Mouse (Mus musculus): ENCODE results near the gene Dgkg. TPM values are rescaled to one million over a fixed set of nuclear protein-coding genes. Genes with fewer than 3 reads are reported as not detected.

Dgkg gene
- polyA plus RNA-seq, 1 experiment from 2014 or later: 0.17 TPM

- WGBS (ENCODE audit: missing documents): 94% methylated on average over 5 of the region's 5 CpGs
- H3K36me3 ChIP-seq (ENCODE audit: inconsistent target): no peaks in the 10 kb centered on the region
- H3K4me3 ChIP-seq (ENCODE audit: inconsistent target): no peak overlapping the region
- no peak overlapping the region for H3K27ac ChIP-seq
- no peaks in the 10 kb centered on the region for H3K79me2 ChIP-seq (ENCODE audit: inconsistent target)
Measured at GRCm38 (mm10) chr16:22495259-22495658, 161.8 kb downstream of the Dgkg start.

GRCm38 (mm10) chr16:22494815-22495214 lies 162.2 kb downstream of the Dgkg start:
- Histone ChIP-seq H3K79me2 (ENCODE audit: inconsistent target) (no peaks in the 10 kb centered on the region), H3K4me3 (ENCODE audit: inconsistent target) (no peak overlapping the region), H3K27ac (no peak overlapping the region), H3K36me3 (ENCODE audit: inconsistent target) (no peaks in the 10 kb centered on the region)
- 87% methylated on average over 5 of the region's 5 CpGs for WGBS (ENCODE audit: missing documents)

- no peak overlapping the region for H3K27ac ChIP-seq
- no peaks in the 10 kb centered on the region for H3K79me2 ChIP-seq (ENCODE audit: inconsistent target)
- no peak overlapping the region for H3K4me3 ChIP-seq (ENCODE audit: inconsistent target)
- WGBS (ENCODE audit: missing documents): 95% methylated on average over 4 of the region's 4 CpGs
- H3K36me3 ChIP-seq (ENCODE audit: inconsistent target): no peaks in the 10 kb centered on the region
Measured at GRCm38 (mm10) chr16:22493396-22493795, 163.6 kb downstream of the Dgkg start.

- H3K4me3 ChIP-seq (ENCODE audit: inconsistent target): no peak overlapping the region
- no peaks in the 10 kb centered on the region for H3K79me2 ChIP-seq (ENCODE audit: inconsistent target)
- H3K36me3 ChIP-seq (ENCODE audit: inconsistent target): no peaks in the 10 kb centered on the region
- H3K27ac ChIP-seq: no peak overlapping the region
- WGBS (ENCODE audit: missing documents): 94% methylated on average over 9 of the region's 9 CpGs
Measured at GRCm38 (mm10) chr16:22491446-22492166, 165.4 kb downstream of the Dgkg start.

GRCm38 (mm10) chr16:22483900-22484299 lies 173.1 kb downstream of the Dgkg start:
- Histone ChIP-seq H3K36me3 (ENCODE audit: inconsistent target) (no peaks in the 10 kb centered on the region), H3K27ac (no peak overlapping the region), H3K79me2 (ENCODE audit: inconsistent target) (no peaks in the 10 kb centered on the region), H3K4me3 (ENCODE audit: inconsistent target) (no peak overlapping the region)
- WGBS (ENCODE audit: missing documents): 92% methylated on average over 1 of the region's 1 CpGs

GRCm38 (mm10) chr16:22479322-22479721 lies 177.7 kb downstream of the Dgkg start:
- Histone ChIP-seq H3K4me3 (ENCODE audit: inconsistent target) (no peak overlapping the region), H3K36me3 (ENCODE audit: inconsistent target) (no peaks in the 10 kb centered on the region), H3K27ac (no peak overlapping the region), H3K79me2 (ENCODE audit: inconsistent target) (no peaks in the 10 kb centered on the region)
- WGBS (ENCODE audit: missing documents): 52% methylated on average over 8 of the region's 8 CpGs

- Histone ChIP-seq H3K27ac (no peak overlapping the region), H3K4me3 (ENCODE audit: inconsistent target) (no peak overlapping the region), H3K79me2 (ENCODE audit: inconsistent target) (no peaks in the 10 kb centered on the region), H3K36me3 (ENCODE audit: inconsistent target) (no peaks in the 10 kb centered on the region)
- WGBS (ENCODE audit: missing documents): 50% methylated on average over 2 of the region's 2 CpGs
Measured at GRCm38 (mm10) chr16:22471728-22472127, 185.3 kb downstream of the Dgkg start.

- Histone ChIP-seq H3K4me3 (ENCODE audit: inconsistent target) (no peak overlapping the region), H3K36me3 (ENCODE audit: inconsistent target) (no peaks in the 10 kb centered on the region), H3K27ac (no peak overlapping the region), H3K79me2 (ENCODE audit: inconsistent target) (no peaks in the 10 kb centered on the region)
- 82% methylated on average over 11 of the region's 11 CpGs for WGBS (ENCODE audit: missing documents)
Measured at GRCm38 (mm10) chr16:22469385-22469784, 187.6 kb downstream of the Dgkg start.

DNA sequence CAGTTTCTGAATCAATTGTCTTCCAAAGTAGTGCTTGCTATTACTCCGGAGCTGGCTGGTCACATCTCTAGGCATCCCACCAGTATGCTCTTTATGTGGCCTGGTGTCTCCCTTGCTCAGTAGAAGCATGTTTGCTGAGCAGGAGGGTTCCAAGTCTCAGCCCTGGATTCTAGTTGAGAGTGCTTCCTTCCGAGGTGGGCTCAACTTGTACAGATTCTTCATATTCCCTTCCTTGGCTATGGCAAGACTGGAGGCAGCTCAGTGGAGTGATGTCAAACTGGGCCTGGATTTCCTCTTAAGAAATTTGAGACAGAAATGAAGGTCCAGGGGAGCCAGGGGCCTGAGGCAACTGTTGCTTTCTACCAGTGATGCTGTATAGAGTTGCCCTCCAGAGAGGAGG lies 189.9 kb downstream of the Dgkg start:
- Histone ChIP-seq H3K79me2 (ENCODE audit: inconsistent target) (no peaks in the 10 kb centered on the region), H3K27ac (no peak overlapping the region), H3K36me3 (ENCODE audit: inconsistent target) (no peaks in the 10 kb centered on the region), H3K4me3 (ENCODE audit: inconsistent target) (no peak overlapping the region)
- 95% methylated on average over 2 of the region's 2 CpGs for WGBS (ENCODE audit: missing documents)

- no peaks in the 10 kb centered on the region for H3K79me2 ChIP-seq (ENCODE audit: inconsistent target)
- H3K27ac ChIP-seq: no peak overlapping the region
- 42% methylated on average over 10 of the region's 11 CpGs for WGBS (ENCODE audit: missing documents)
- no peak overlapping the region for H3K4me3 ChIP-seq (ENCODE audit: inconsistent target)
- H3K36me3 ChIP-seq (ENCODE audit: inconsistent target): no peaks in the 10 kb centered on the region
Measured at GRCm38 (mm10) chr16:22466381-22466780, 190.6 kb downstream of the Dgkg start.

DNA sequence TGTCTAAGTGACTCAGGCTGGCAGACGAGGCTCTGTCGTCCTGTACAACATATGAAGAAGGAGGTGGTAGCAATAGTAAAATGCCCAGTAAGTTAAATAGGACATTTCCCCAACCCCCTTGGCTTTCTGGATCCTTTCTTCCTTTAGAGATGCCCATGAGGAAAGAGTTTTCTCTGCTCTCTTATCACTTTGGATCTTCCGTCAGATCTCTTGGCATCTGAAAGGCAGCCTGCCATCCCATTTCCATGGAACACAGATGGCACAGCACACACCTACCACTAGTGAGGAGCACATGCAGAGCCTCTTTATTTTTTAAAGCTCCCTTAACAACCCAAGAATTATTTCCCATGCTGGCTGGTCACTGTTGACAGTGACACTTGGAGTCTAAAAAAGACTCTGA lies 194.8 kb downstream of the Dgkg start:
- no peaks in the 10 kb centered on the region for H3K36me3 ChIP-seq (ENCODE audit: inconsistent target)
- 81% methylated on average over 3 of the region's 3 CpGs for WGBS (ENCODE audit: missing documents)

DNA sequence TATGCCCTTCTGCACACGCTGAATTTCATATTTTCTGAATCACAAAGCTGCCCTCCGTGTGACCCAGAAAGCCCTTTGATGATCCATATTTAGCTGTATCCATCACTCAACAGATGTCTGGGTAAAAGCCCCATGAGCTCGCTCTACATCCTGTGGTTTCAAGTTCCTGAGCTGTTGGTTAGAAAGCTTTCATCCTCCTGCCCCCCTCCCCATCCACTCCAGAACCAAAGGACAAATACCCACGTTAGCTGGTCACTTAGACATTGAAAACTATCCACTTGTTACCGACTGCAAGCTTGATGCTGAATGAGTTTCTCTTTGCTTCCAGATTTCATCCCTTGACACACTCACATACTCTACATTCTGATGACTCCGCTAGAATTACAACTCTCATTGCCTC lies 195.3 kb downstream of the Dgkg start:
- Histone ChIP-seq H3K4me3 (ENCODE audit: inconsistent target) (no peak overlapping the region), H3K36me3 (ENCODE audit: inconsistent target) (no peaks in the 10 kb centered on the region), H3K27ac (peak overlapping the region; percentile 52), H3K79me2 (ENCODE audit: inconsistent target) (no peaks in the 10 kb centered on the region)
- 42% methylated on average over 6 of the region's 6 CpGs for WGBS (ENCODE audit: missing documents)

More for the DNA sequence above, 194.8 kb downstream of the Dgkg start:
- H3K79me2 ChIP-seq (ENCODE audit: inconsistent target): no peaks in the 10 kb centered on the region
- 0 out of 2 replicates have a peak overlapping the region, but pooled peaks have one; percentile 52 for H3K27ac ChIP-seq
- H3K4me3 ChIP-seq (ENCODE audit: inconsistent target): no peak overlapping the region

DNA sequence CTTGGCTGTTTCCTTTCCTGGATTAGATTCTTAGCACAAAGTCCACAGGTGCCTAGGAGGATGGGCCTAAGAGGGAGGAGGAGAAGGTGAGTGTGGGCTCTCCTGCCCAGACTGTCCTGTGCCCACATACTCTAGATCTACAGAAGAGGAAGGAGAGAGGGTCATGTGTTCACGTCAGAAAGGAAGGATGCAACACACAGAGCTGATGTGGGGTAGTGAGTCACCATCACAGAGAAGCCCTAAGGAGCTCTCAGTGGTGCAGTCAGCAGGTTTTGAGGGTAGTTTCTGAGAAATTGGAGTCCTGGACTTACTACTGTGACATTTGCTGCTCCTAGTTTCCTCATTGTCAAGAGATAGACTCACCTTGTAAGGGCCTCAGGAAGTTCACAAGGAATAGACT lies 196.1 kb downstream of the Dgkg start:
- WGBS (ENCODE audit: missing documents): 0% methylated on average over 1 of the region's 1 CpGs
- H3K27ac ChIP-seq: peak overlapping the region; percentile 52

GRCm38 (mm10) chr16:22452082-22452481 lies 204.9 kb downstream of the Dgkg start:
- no peaks in the 10 kb centered on the region for H3K36me3 ChIP-seq (ENCODE audit: inconsistent target)
- WGBS (ENCODE audit: missing documents): 93% methylated on average over 8 of the region's 9 CpGs
- H3K79me2 ChIP-seq (ENCODE audit: inconsistent target): no peaks in the 10 kb centered on the region
- H3K4me3 ChIP-seq (ENCODE audit: inconsistent target): no peak overlapping the region
- no peak overlapping the region for H3K27ac ChIP-seq

More for the DNA sequence above, 196.1 kb downstream of the Dgkg start:
- no peaks in the 10 kb centered on the region for H3K79me2 ChIP-seq (ENCODE audit: inconsistent target)
- H3K4me3 ChIP-seq (ENCODE audit: inconsistent target): no peak overlapping the region
- no peaks in the 10 kb centered on the region for H3K36me3 ChIP-seq (ENCODE audit: inconsistent target)

DNA sequence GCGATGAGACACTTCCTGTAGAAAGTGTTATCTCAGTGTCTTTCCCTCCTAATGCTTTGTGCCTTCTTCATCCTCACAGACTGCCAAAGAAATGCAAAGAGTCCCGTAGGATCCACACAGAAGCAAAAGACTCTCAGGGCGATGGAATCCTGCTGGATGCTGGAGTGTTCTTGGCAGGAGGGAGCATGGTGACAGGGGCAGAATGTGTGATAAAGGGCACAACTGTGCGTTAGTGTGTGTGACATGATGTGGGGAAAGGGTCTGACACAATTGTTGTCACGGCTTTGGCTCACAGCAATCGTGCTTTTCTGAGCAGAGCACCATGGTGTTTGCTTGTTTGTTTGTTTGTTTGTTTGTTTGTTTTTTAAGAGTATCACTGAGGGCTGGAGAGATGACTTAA lies 208.9 kb downstream of the Dgkg start:
- H3K36me3 ChIP-seq (ENCODE audit: inconsistent target): no peaks in the 10 kb centered on the region
- no peak overlapping the region for H3K4me3 ChIP-seq (ENCODE audit: inconsistent target)
- no peaks in the 10 kb centered on the region for H3K79me2 ChIP-seq (ENCODE audit: inconsistent target)
- 95% methylated on average over 6 of the region's 6 CpGs for WGBS (ENCODE audit: missing documents)
- no peak overlapping the region for H3K27ac ChIP-seq

- 5% methylated on average over 6 of the region's 6 CpGs for WGBS (ENCODE audit: missing documents)
- H3K27ac ChIP-seq: peak overlapping the region; percentile 99
- H3K79me2 ChIP-seq (ENCODE audit: inconsistent target): no peaks in the 10 kb centered on the region
- no peak overlapping the region; the same call in 1 of the 2 replicates for H3K4me3 ChIP-seq (ENCODE audit: inconsistent target)
- no peaks in the 10 kb centered on the region for H3K36me3 ChIP-seq (ENCODE audit: inconsistent target)
Measured at GRCm38 (mm10) chr16:22444786-22445185, 212.2 kb downstream of the Dgkg start.
